Mouse (Mus musculus) limb, embryonic 11.5 days (tissue): ENCODE results near the gene Syce3. TPM values are rescaled to one million over a fixed set of nuclear protein-coding genes. Genes with fewer than 3 reads are reported as not detected.
"Not testable (repeated sequence)": the region's sequence is repeated elsewhere in the genome, so short reads cannot be mapped to it uniquely, and the experiment has no call there.

Experiments
- ATAC-seq: fragments of 200-750 bp; cut with Nextera tagmentation; 2 replicates; pipeline ENCODE4 v1.8.0; 2017; ENCODE audit warnings: low read depth; ENCODE audit not compliant: insufficient number of reproducible peaks, low FRiP score, low TSS enrichment
- DNase-seq: peaks from one replicate; pipeline ENCODE4 v3.0.0-alpha.2; 2015; ENCODE audit warnings: low spot score
- H3K27ac ChIP-seq: fragments of 300-500 bp; sonication (generic); replicated peaks from 2 replicates; pipeline ENCODE4 v1.5.1; 2014; ENCODE audit warnings: low read depth, mild to moderate bottlenecking, low read length
- H3K27me3 ChIP-seq: fragments of 300-500 bp; sonication (generic); 2 replicates; pipeline ENCODE4 v1.6.1; 2014; ENCODE audit warnings: mild to moderate bottlenecking, low read length, mixed read lengths; ENCODE audit not compliant: control insufficient read depth, insufficient read depth
- H3K36me3 ChIP-seq: fragments of 300-500 bp; sonication (generic); 2 replicates; pipeline ENCODE4 v1.6.1; 2014; ENCODE audit warnings: mild to moderate bottlenecking, low read length, moderate library complexity, mixed read lengths; ENCODE audit not compliant: control insufficient read depth, insufficient read depth
- H3K4me1 ChIP-seq: fragments of 300-500 bp; sonication (generic); 2 replicates; pipeline ENCODE4 v1.6.1; 2014; ENCODE audit warnings: low read length, mixed read lengths; ENCODE audit not compliant: control insufficient read depth, insufficient read depth
- H3K4me2 ChIP-seq: fragments of 300-500 bp; sonication (generic); 2 replicates; pipeline ENCODE4 v1.6.1; 2014; ENCODE audit warnings: low read depth, mild to moderate bottlenecking, moderate library complexity; ENCODE audit not compliant: severe bottlenecking
- H3K4me3 ChIP-seq: fragments of 300-500 bp; sonication (generic); 2 replicates; pipeline ENCODE4 v1.5.1; 2014; ENCODE audit warnings: low read depth, low read length
- H3K9ac ChIP-seq: fragments of 300-500 bp; sonication (generic); 2 replicates; pipeline ENCODE4 v1.6.1; 2014; ENCODE audit warnings: mild to moderate bottlenecking, low read length
- H3K9me3 ChIP-seq: fragments of 300-500 bp; sonication (generic); 2 replicates; pipeline ENCODE4 v1.6.1; 2016; ENCODE audit warnings: low read length; ENCODE audit not compliant: control insufficient read depth
- WGBS: fragments of 180-500 bp; shearing (Covaris S2); extraction: QIAGEN DNeasy Blood & Tissue Kit; methylation state at CpG from one replicate; pipeline ENCODE4 v1.1.7; 2014; 5-methylcytosine and 5-hydroxymethylcytosine counted together
- polyA plus RNA-seq: library from polyadenylated mRNA; unstranded; fragments of >200 nt; fragmentation: Nextera tagmentation; extraction: Ambion mirVana; gene quantifications from 2 replicates; pipeline ENCODE4 v1.2.1, GENCODE M21; 2014

Syce3 gene
- polyA plus RNA-seq, 1 experiment from 2014 or later: not detected

DNA sequence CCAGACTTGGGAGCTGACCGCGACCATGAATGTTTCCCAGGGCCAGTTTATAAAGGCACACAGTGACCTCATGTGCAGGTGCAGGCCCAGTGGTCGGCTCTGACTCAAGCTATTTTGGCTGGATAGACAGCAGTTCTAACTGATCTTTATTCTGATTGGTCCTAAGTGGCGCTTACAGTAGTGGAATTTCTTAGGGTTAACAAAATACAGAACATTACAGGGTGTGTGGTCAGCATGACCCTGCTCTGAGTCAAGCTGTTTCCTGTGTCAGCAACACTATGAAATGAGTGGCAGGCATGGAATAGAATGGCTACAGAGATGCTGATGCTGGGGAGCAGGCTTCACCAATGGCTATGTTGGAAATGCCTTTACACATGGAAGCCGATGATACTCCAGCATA, 25.6 kb upstream of the Syce3 start:
- 76% methylated on average over 5 of the region's 5 CpGs for WGBS
- H3K27me3 ChIP-seq: no peaks in the 10 kb centered on the region

DNA sequence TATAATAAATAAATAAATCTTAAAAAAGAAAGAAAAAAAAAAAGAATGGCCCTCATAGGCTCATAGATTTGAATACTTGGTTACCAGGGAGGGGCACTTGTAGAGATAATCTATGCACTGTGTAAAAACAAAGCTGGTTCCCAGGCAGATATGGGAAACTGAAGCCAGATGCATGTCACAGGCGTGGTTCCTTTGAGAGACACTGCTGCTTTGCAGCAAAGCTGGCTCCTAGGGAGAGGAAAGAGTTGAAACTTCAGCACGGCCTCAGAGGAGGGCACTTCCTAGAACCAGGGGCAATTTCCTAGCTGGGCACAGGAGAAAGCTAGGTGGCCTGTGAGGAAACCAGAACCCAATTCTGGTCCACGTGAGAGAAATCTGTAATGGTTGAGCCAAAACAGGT, 23.8 kb upstream of the Syce3 start:
- Histone ChIP-seq H3K4me2 (no peak overlapping the region), H3K9me3 (no peaks in the 10 kb centered on the region), H3K4me1 (no peaks in the 10 kb centered on the region), H3K4me3 (no peak overlapping the region), H3K9ac (no peak overlapping the region), H3K36me3 (no peaks in the 10 kb centered on the region), H3K27me3 (no peaks in the 10 kb centered on the region), H3K27ac (no peak overlapping the region)
- ATAC-seq (no peak), DNase-seq (no peak)
- WGBS: 60% methylated on average over 3 of the region's 3 CpGs

More for the DNA sequence above, 25.6 kb upstream of the Syce3 start:
- Histone ChIP-seq H3K9ac (no peak overlapping the region), H3K4me3 (no peak overlapping the region), H3K27ac (no peak overlapping the region), H3K4me1 (no peaks in the 10 kb centered on the region), H3K9me3 (no peaks in the 10 kb centered on the region), H3K36me3 (no peaks in the 10 kb centered on the region), H3K4me2 (no peak overlapping the region)
- ATAC-seq (no peak), DNase-seq (no peak)

- DNase-seq: no peak
- H3K9me3 ChIP-seq: no peaks in the 10 kb centered on the region
- H3K4me2 ChIP-seq: no peak overlapping the region
- no peak overlapping the region for H3K4me3 ChIP-seq
- ATAC-seq: no peak
- no peaks in the 10 kb centered on the region for H3K27me3 ChIP-seq
- no peaks in the 10 kb centered on the region for H3K36me3 ChIP-seq
- no peaks in the 10 kb centered on the region for H3K4me1 ChIP-seq
- H3K9ac ChIP-seq: no peak overlapping the region
- H3K27ac ChIP-seq: no peak overlapping the region
- 76% methylated on average over 4 of the region's 4 CpGs for WGBS
These were observed 22.6 kb upstream of the Syce3 start for GRCm38 (mm10) chr15:89432946-89433345.

DNA sequence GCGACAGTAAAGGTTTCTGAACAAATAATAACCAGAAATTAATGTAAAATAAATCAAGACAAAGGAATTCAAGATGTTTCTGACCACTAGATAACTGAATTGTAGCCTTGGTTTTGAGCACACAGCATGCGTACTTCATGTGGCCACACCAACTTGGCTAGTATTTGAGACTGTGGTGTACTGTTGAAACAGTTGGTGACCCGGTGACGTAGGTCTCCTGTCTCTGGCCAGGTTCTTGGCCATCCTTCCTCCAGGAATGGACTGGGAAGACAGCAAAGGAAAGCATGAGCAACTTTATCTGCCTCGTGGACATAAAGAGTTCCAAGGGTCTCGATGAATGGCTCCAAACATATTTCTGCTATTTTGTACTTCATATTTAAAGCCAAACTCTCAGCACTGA, 21.5 kb upstream of the Syce3 start:
- H3K9me3 ChIP-seq: no peaks in the 10 kb centered on the region
- no peaks in the 10 kb centered on the region for H3K27me3 ChIP-seq
- no peak overlapping the region for H3K4me3 ChIP-seq
- ATAC-seq (no peak), DNase-seq (no peak)
- H3K27ac ChIP-seq: no peak overlapping the region
- no peaks in the 10 kb centered on the region for H3K4me1 ChIP-seq
- WGBS: 93% methylated on average over 6 of the region's 6 CpGs
- no peaks in the 10 kb centered on the region; the same call in 1 of the 2 replicates for H3K36me3 ChIP-seq
- no peak overlapping the region for H3K9ac ChIP-seq
- H3K4me2 ChIP-seq: no peak overlapping the region

GRCm38 (mm10) chr15:89431271-89431670, 21.0 kb upstream of the Syce3 start:
- no peak overlapping the region for H3K27ac ChIP-seq
- 0 out of 2 replicates have a peak, but pooled peaks cover 2% of the 10 kb centered on the region for H3K4me1 ChIP-seq
- H3K27me3 ChIP-seq: no peaks in the 10 kb centered on the region
- ATAC-seq: no peak
- no peaks in the 10 kb centered on the region for H3K9me3 ChIP-seq
- no peak overlapping the region for H3K9ac ChIP-seq
- H3K4me3 ChIP-seq: no peak overlapping the region
- WGBS: 89% methylated on average over 3 of the region's 3 CpGs
- H3K4me2 ChIP-seq: no peak overlapping the region
- peaks cover 2% of the 10 kb centered on the region; the same call in 1 of the 2 replicates for H3K36me3 ChIP-seq
- DNase-seq: no peak

DNA sequence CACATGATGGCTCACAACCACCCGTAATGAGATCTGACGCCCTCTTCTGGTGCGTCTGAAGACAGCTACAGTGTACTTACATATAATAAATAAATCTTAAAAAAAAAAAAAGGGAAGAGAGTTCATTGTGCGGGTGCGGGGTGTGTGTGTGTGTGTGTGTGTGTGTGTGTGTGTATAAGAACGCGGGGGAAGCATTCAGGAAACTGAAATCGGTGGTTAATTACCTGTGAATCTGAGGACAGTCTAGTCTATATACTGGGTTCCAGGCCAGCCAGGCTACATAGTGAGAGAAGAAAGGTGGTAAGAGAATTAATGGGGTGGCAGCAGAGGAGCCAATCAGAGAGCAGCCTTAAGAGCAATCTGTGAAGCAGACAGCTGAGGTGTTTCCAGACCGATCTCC, 20.5 kb upstream of the Syce3 start:
- not testable (repeated sequence) for H3K9ac ChIP-seq, H3K27me3 ChIP-seq, H3K4me3 ChIP-seq, ATAC-seq, H3K36me3 ChIP-seq, H3K27ac ChIP-seq, DNase-seq, H3K4me1 ChIP-seq, H3K4me2 ChIP-seq, H3K9me3 ChIP-seq
- WGBS: 80% methylated on average over 7 of the region's 9 CpGs

DNA sequence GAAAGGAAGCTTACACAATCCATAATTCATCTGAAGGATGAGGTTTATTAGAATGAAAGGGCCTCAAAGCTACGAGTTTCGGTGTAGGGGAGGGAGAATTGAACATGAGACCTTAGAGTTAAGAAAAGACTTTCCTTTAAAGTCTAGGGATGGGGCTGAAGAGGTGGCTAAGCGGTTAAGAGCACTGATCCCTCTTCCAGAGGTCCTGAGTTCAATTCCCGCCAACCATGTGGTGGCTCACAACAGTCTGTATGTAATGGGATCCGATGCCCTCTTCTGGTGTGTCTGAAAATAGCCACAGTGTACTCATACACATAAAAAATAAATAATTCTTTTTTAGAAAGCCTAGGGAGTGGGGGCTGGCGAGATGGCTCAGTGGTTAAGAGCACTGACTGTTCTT, 20.0 kb upstream of the Syce3 start:
- Histone ChIP-seq H3K27me3 (no peaks in the 10 kb centered on the region), H3K27ac (no peak overlapping the region), H3K4me2 (peak overlapping the region; percentile 91), H3K4me1 (peaks cover 9% of the 10 kb centered on the region), H3K4me3 (peak overlapping the region; percentile 53), H3K36me3 (peaks cover 2% of the 10 kb centered on the region; the same call in 1 of the 2 replicates), H3K9ac (0 out of 2 replicates have a peak overlapping the region, but pooled peaks have one; percentile 54), H3K9me3 (no peaks in the 10 kb centered on the region)
- no peak for ATAC-seq
- no peak for DNase-seq
- WGBS: 54% methylated on average over 6 of the region's 6 CpGs

DNA sequence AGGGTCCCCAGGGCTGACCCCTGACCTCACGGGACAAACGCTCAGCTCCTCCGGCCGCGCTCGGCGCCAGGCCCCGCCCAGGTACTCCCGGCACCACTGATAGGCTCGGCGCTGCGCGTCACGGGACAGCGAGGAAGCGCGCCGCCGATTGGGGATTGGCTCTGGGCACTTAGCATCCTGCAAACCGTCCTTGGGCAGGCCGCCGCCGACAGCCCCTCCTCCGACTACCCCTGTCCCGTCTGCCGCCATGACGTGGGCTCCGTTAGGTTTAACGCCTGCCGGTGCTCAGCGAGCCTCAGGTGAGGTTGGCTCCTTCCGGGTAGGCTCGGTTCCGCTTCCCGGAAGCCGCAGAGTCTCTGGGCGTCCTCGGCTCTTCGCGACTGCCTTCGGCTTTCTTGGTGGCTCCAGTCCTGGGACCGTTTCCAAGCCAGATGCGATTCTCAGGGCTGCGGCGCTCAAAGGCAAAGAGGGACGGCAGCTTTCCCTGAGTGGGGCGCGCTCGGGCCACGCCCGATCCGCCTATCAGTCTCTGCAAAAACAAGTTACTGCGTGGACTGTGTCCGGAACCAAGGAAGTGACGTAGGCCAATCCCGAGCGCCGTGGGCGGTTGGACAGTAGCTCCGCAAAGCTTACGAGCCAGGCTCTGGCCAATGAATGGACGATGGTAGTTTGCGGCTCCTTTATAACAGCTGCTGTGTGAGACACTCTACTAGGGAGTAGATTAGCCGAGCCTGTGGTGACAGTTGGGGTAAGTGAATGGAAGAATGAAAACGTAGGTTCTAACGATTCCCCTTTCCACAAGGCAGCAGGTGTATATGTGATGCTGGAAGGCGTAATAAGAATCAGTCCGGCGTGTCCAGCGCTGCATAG, 19.3 kb upstream of the Syce3 start, which contains the start of the genes C730034F03Rik, Gm44502 and Chkb:
TSS of gene C730034F03Rik (plus strand) at position 238 of the 870 bp plus-strand sequence.
TSS of gene Gm44502 (minus strand) at position 345 of the 870 bp plus-strand sequence.
TSS of gene Chkb (minus strand) at position 557 of the 870 bp plus-strand sequence.
- ATAC-seq (peak; percentile 91), DNase-seq (peak; percentile 90)
- Histone ChIP-seq H3K4me3 (peak within 1 kb of the TSS; percentile 53), H3K27ac (peak within 1 kb of the TSS; percentile 80), H3K4me2 (peak within 1 kb of the TSS; percentile 91), H3K36me3 (peaks cover 2% of the 10 kb centered on the region; the same call in 1 of the 2 replicates), H3K4me1 (peaks cover 9% of the 10 kb centered on the region), H3K9ac (peak within 1 kb of the TSS; percentile 54), H3K9me3 (no peaks in the 10 kb centered on the region), H3K27me3 (no peaks in the 10 kb centered on the region)
- 1% methylated on average over 63 of the region's 70 CpGs for WGBS
